Comparison of ENCODE assay signal across 11 mouse cellular contexts in the genomic region with DNA sequence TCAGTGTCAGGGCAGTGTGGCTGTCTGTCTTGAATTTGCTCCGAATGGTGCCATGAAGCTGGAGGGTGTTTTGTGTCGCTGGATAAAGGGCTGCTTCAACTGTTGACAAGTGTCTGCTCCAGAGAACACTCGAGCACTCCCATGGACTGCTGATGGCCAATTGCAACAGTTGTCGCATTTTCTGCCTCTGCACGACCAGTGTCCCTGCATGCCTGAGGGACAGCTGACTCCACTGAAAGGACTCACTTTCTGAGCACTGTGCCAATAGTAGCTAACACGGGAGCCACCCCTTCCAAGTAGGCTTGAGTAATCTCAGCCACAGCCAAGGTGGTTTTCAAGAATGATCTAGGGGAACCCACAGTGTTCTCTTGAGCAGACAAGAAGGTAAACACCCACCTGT. TPM values are rescaled to one million over a fixed set of nuclear protein-coding genes. Genes with fewer than 3 reads are reported as not detected.
DNase-seq lines count a peak whose midpoint lies in the region; ATAC-seq and TF ChIP-seq lines count a peak whose summit lies in the region.
"Had no signal": no experiment of that assay in that cellular context is flagged by ENCODE, and none has a peak within 500 bp of the region (broad histone marks: within the 10 kb centered on the region; RNA-seq: fewer than 3 reads in every experiment).

No protein-coding gene starts in this region.

- H3K9ac ChIP-seq in heart, embryonic 16.5 days (ENCODE audit: low read length) = peak overlapping the region; percentile 84
- H3K9ac ChIP-seq in limb, embryonic 14.5 days (ENCODE audit: low read depth, low read length, severe bottlenecking) = no peak overlapping the region
- H3K9ac ChIP-seq: forebrain, embryonic 13.5 days had no signal

- H3K27ac ChIP-seq in heart, embryonic 16.5 days (ENCODE audit: low read length) = peak overlapping the region; percentile 96
- no peak overlapping the region for H3K27ac ChIP-seq in limb, embryonic 14.5 days (replicated peaks; ENCODE audit: low read depth, low read length)
- H3K27ac ChIP-seq: forebrain, embryonic 13.5 days had no signal

- H3K4me3 ChIP-seq in C2C12 (ENCODE audit: insufficient read depth, poor library complexity, severe bottlenecking) = no peak overlapping the region
- H3K4me3 ChIP-seq in heart, embryonic 16.5 days (ENCODE audit: low read length) = peak overlapping the region; percentile 72
- H3K4me3 ChIP-seq in limb, embryonic 14.5 days (replicated peaks; ENCODE audit: low read length) = peak overlapping the region; percentile 63
- H3K4me3 ChIP-seq: forebrain, embryonic 13.5 days had no signal

- no peaks in the 10 kb centered on the region for H3K9me3 ChIP-seq in heart, embryonic 16.5 days (replicated peaks; ENCODE audit: control insufficient read depth, low read length)
- no peaks in the 10 kb centered on the region for H3K9me3 ChIP-seq in limb, embryonic 14.5 days (ENCODE audit: control insufficient read depth, low read length)
- H3K9me3 ChIP-seq: forebrain, embryonic 13.5 days had no signal

- H3ac ChIP-seq in C2C12 (ENCODE audit: control insufficient read depth, insufficient read length, low read depth) = peak overlapping the region; percentile 3

- H3K27me3 ChIP-seq in C2C12 (ENCODE audit: control insufficient read depth, insufficient read depth, insufficient read length) = no peaks in the 10 kb centered on the region
- H3K27me3 ChIP-seq in heart, embryonic 16.5 days (ENCODE audit: control insufficient read depth, insufficient read depth, low read length) = no peaks in the 10 kb centered on the region
- no peaks in the 10 kb centered on the region for H3K27me3 ChIP-seq in limb, embryonic 14.5 days (ENCODE audit: control insufficient read depth, insufficient read depth, low read length)
- H3K27me3 ChIP-seq: Patski had no signal

- no peaks in the 10 kb centered on the region for H3K36me3 ChIP-seq in C2C12 (ENCODE audit: control insufficient read depth, insufficient read depth)
- no peaks in the 10 kb centered on the region for H3K36me3 ChIP-seq in heart, embryonic 16.5 days (ENCODE audit: control insufficient read depth, insufficient read depth)
- H3K36me3 ChIP-seq in limb, embryonic 14.5 days (ENCODE audit: control insufficient read depth, insufficient read depth, low read length) = no peaks in the 10 kb centered on the region

- H3K79me2 ChIP-seq in C2C12 (ENCODE audit: control insufficient read depth, insufficient read depth) = peaks cover 65% of the 10 kb centered on the region

- 24% methylated on average over 6 of the region's 6 CpGs for WGBS in heart, embryonic 16.5 days
- 50% methylated on average over 6 of the region's 6 CpGs for WGBS in limb, embryonic 14.5 days

- H3K4me1 ChIP-seq in heart, embryonic 16.5 days (ENCODE audit: control insufficient read depth, insufficient read depth, low read length) = peaks cover 38% of the 10 kb centered on the region
- peaks cover 28% of the 10 kb centered on the region for H3K4me1 ChIP-seq in limb, embryonic 14.5 days (ENCODE audit: control insufficient read depth, insufficient read depth, low read length)

- peaks cover 42% of the 10 kb centered on the region for H3K79me3 ChIP-seq in C2C12 (ENCODE audit: low read depth)

- DNase-seq in 3134 (ENCODE audit: extremely low read depth, insufficient read length, low spot score) = peak; percentile 43
- no peak for DNase-seq in limb, embryonic 14.5 days (ENCODE audit: low spot score)
- DNase-seq in retina, embryonic 14.5 days (ENCODE audit: low spot score) = no peak
- DNase-seq in natural killer cell, adult 2 months (ENCODE audit: low spot score in 2 of 2) = no peak
- DNase-seq: cerebellum, adult 18-20 months; kidney, postnatal 25 days had no signal

- TF ChIP-seq POLR2A in limb, embryonic 14.5 days (IDR thresholded peaks at IDR 0.05; ENCODE audit: borderline replicate concordance, extremely low read depth, insufficient read depth, insufficient read length) = no peak

- ATAC-seq in heart, embryonic 16.5 days (replicated peaks; ENCODE audit: extremely low read depth, insufficient read depth, low FRiP score) = peak; percentile 50; the same call in 1 of the 2 replicates
- 0 out of 2 replicates have a peak, but pooled peaks have one; percentile 39 for ATAC-seq in limb, embryonic 14.5 days (ENCODE audit: low FRiP score, low read depth)
- no peak for ATAC-seq in CD4-positive, CD25-positive, alpha-beta regulatory T cell, adult 4 months
- ATAC-seq: forebrain, embryonic 13.5 days; Patski had no signal

- H3K4me2 ChIP-seq in heart, embryonic 16.5 days (ENCODE audit: low read depth, low read length) = peak overlapping the region; percentile 71
- H3K4me2 ChIP-seq in limb, embryonic 14.5 days (replicated peaks; ENCODE audit: low read depth, low read length, severe bottlenecking) = peak overlapping the region; percentile 83
- H3K4me2 ChIP-seq: forebrain, embryonic 13.5 days had no signal

- no peak for TF ChIP-seq CTCF in C2C12 (IDR thresholded peaks at IDR 0.05; ENCODE audit: control insufficient read depth, insufficient read depth, insufficient read length)

TF ChIP-seq in C2C12, 6 proteins besides CTCF, POLR2A, EP300 and RAD21:
- TF ChIP-seq FOSL1 (IDR thresholded peaks at IDR 0.05; ENCODE audit: insufficient read depth, low read length, poor library complexity, severe bottlenecking) (no peak), USF1 (IDR thresholded peaks at IDR 0.05; ENCODE audit: low read depth) (no peak), MYOD1 (IDR thresholded peaks at IDR 0.05; ENCODE audit: control insufficient read depth, insufficient read length, low read depth) (no peak), MYOG (IDR thresholded peaks at IDR 0.05; ENCODE audit: control insufficient read depth, extremely low read depth, insufficient read length) (no peak), MAX (IDR thresholded peaks at IDR 0.05) (no peak), CEBPB (IDR thresholded peaks at IDR 0.05; ENCODE audit: low read depth) (no peak)

RNA-seq across cellular contexts. Expression of a gene that starts 1.7 kb away (rescaled TPM):
- polyA plus RNA-seq in C2C12 (2012; fragmentation: generic; extraction: Trizol) = 7.1 TPM
- polyA plus RNA-seq in heart, embryonic 16.5 days (2015; fragmentation: Nextera tagmentation; extraction: Ambion mirVana) = 57.5 and 60.2 TPM in 2 replicates
- polyA plus RNA-seq in limb, embryonic 14.5 days (2012; rRNA removed) = 3.1 and 6.4 TPM in 2 replicates
- polyA plus RNA-seq in limb, embryonic 14.5 days (2014; fragmentation: Nextera tagmentation; extraction: Ambion mirVana) = 26.9 and 29.6 TPM in 2 replicates
- polyA plus RNA-seq in CD4-positive, CD25-positive, alpha-beta regulatory T cell, adult 4 months (2017; shearing (Covaris generic)) = 1 to 10 TPM; 2.3 to 3.7 TPM
